Mouse (Mus musculus): Measurements from ENCODE around the gene Ccp110. TPM values are rescaled to one million over a fixed set of nuclear protein-coding genes. Genes with fewer than 3 reads are reported as not detected.

Gene Ccp110
- polyA plus RNA-seq, 2 experiments, result 4.2 to 13.8 TPM

DNA sequence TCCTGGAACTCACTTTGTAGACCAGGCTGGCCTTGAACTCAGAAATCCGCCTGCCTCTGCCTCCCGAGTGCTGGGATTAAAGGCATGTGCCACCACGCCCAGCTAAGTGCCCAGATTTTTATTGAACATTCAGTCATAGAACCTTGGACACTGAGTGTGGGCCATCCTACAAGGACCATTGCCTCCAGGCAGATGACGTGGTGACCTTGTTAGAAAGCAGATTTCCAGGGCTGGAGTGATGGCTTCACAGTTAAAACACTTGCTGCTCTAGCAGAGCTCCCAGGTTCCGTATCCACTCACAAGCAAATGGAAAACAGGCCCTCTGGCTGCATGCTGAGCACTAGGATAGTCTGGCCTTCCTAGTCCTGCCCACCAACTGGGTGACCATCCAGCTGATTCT, 32.4 kb downstream of the Ccp110 start:
- TF ChIP-seq CTCF (IDR thresholded peaks at IDR 0.05; ENCODE audit: low read depth) (no peak), EP300 (IDR thresholded peaks at IDR 0.05; ENCODE audit: low read depth) (no peak)
- ATAC-seq (ENCODE audit: insufficient read depth) (no peak), DNase-seq (ENCODE audit: low read depth in 3 of 3, low spot score in 3 of 3) (no peak)
- Histone ChIP-seq H3K4me1 (replicated peaks; ENCODE audit: control insufficient read depth in 2 of 2, insufficient read depth in 2 of 2, low read length in 1 of 2) (peaks cover 10 to 15% of the 10 kb centered on the region in 2 experiments), H3K9ac (replicated peaks) (no peak overlapping the region), H3K27me3 (ENCODE audit: control insufficient read depth, insufficient read depth, low read length) (no peaks in the 10 kb centered on the region), H3K4me3 (ENCODE audit: insufficient read depth in 1 of 2, low read depth in 2 of 2, low read length in 2 of 2) (no peak overlapping the region), H3K27ac (no peak overlapping the region), H3K4me2 (ENCODE audit: low read depth) (no peak overlapping the region), H3K9me3 (ENCODE audit: control insufficient read depth, low read length) (no peaks in the 10 kb centered on the region), H3K36me3 (replicated peaks; ENCODE audit: control insufficient read depth, insufficient read depth, low read depth) (peaks cover 6% of the 10 kb centered on the region)
- 70% methylated on average over 5 of the region's 5 CpGs for WGBS (ENCODE audit: insufficient replicate concordance)

DNA sequence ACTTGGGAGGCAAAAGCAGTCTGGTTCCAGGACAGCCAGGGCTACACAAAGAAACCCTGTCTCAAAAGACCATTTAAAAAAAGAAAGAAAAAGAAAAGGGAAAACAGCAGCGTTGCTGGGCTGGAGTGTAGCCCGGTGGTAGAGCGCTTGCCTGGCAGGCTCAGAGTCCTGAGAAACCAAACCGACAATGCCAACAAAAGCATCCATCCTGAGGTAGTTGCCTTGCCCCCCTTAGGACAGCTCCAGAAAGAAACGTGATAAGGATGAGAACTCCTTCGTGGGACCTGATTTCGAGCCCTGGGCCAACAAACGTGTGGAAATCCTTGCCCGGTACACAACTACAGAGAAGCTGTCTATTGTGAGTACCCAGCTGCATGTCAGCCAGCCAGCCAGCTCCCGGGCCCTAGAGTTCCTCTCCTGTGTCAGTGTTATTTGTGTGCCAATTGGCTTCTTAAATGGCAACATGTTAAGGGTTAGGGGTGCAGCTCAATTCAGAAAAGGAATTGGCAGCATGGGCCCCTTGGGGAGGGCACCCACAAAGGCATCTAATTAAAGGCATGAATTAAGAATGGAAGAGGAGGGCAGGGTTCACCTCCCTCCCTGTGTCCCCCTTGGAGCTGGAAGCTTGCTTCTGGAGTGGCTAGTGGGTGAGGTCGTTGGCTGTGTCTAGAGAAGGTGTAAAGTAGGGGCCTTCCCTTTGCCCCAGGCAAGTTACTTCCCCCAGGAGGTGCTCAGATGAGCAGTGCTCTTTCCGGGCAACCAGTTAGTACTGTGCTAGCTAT, 35.7 kb downstream of the Ccp110 start:
- H3K9ac ChIP-seq (replicated peaks), result no peak overlapping the region
- H3K9me3 ChIP-seq (ENCODE audit: control insufficient read depth, low read length), result no peaks in the 10 kb centered on the region
- no peak for TF ChIP-seq CTCF (IDR thresholded peaks at IDR 0.05; ENCODE audit: low read depth)
- no peak for TF ChIP-seq EP300 (IDR thresholded peaks at IDR 0.05; ENCODE audit: low read depth)
- no peak overlapping the region for H3K4me2 ChIP-seq (ENCODE audit: low read depth)
- no peak for ATAC-seq (ENCODE audit: insufficient read depth)
- H3K4me3 ChIP-seq (ENCODE audit: insufficient read depth in 1 of 2, low read depth in 2 of 2, low read length in 2 of 2), result no peak overlapping the region
- H3K4me1 ChIP-seq (replicated peaks; ENCODE audit: control insufficient read depth in 2 of 2, insufficient read depth in 2 of 2, low read length in 1 of 2), result peaks cover 13% of the 10 kb centered on the region in 2 experiments
- peaks cover 10% of the 10 kb centered on the region for H3K36me3 ChIP-seq (replicated peaks; ENCODE audit: control insufficient read depth, insufficient read depth, low read depth)
- H3K27ac ChIP-seq, result no peak overlapping the region
- H3K27me3 ChIP-seq (ENCODE audit: control insufficient read depth, insufficient read depth, low read length), result no peaks in the 10 kb centered on the region
- 79% methylated on average over 12 of the region's 12 CpGs for WGBS (ENCODE audit: insufficient replicate concordance)
- DNase-seq (ENCODE audit: low read depth in 3 of 3, low spot score in 3 of 3), result no peak

DNA sequence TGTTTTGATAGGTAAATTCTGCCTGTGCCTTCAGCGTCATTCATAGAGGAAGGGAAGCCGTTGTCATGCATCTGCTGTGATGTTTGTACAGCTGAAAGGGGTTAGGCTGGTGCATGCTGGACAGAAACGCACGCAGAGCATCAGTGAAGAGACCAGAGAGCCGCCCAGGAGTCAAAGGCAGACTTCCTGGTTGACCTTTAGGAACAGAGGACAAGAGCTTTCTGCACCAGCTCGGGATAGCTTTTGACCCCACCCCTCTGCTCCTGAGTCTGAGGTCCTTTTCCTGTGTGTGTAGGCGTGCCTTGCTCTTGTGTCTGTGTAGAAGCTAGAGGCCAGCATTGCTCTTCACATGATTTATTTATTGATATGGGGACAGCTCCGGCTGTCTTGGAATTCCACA, 37.4 kb downstream of the Ccp110 start:
- DNase-seq (ENCODE audit: low read depth in 3 of 3, low spot score in 3 of 3), result no peak
- Histone ChIP-seq H3K27me3 (ENCODE audit: control insufficient read depth, insufficient read depth, low read length) (no peaks in the 10 kb centered on the region), H3K9ac (replicated peaks) (no peak overlapping the region), H3K9me3 (ENCODE audit: control insufficient read depth, low read length) (no peaks in the 10 kb centered on the region), H3K4me2 (ENCODE audit: low read depth) (no peak overlapping the region), H3K4me3 (ENCODE audit: insufficient read depth in 1 of 2, low read depth in 2 of 2, low read length in 2 of 2) (no peak overlapping the region), H3K4me1 (replicated peaks; ENCODE audit: control insufficient read depth in 2 of 2, insufficient read depth in 2 of 2, low read length in 1 of 2) (peaks cover 13% of the 10 kb centered on the region in 2 experiments), H3K36me3 (replicated peaks; ENCODE audit: control insufficient read depth, insufficient read depth, low read depth) (peaks cover 14% of the 10 kb centered on the region), H3K27ac (no peak overlapping the region)
- TF ChIP-seq EP300 (IDR thresholded peaks at IDR 0.05; ENCODE audit: low read depth), result no peak
- ATAC-seq (ENCODE audit: insufficient read depth), result no peak
- 67% methylated on average over 8 of the region's 8 CpGs for WGBS (ENCODE audit: insufficient replicate concordance)

GRCm38 (mm10) chr7:118751625-118752024, 39.3 kb downstream of the Ccp110 start:
- Histone ChIP-seq H3K9ac (replicated peaks) (peak overlapping the region; percentile 25), H3K4me3 (ENCODE audit: insufficient read depth in 1 of 2, low read depth in 2 of 2, low read length in 2 of 2) (no peak overlapping the region), H3K36me3 (replicated peaks; ENCODE audit: control insufficient read depth, insufficient read depth, low read depth) (peaks cover 14% of the 10 kb centered on the region), H3K4me2 (ENCODE audit: low read depth) (peak overlapping the region; percentile 36), H3K27me3 (ENCODE audit: control insufficient read depth, insufficient read depth, low read length) (no peaks in the 10 kb centered on the region), H3K4me1 (replicated peaks; ENCODE audit: control insufficient read depth in 2 of 2, insufficient read depth in 2 of 2, low read length in 1 of 2) (peaks cover 21 to 26% of the 10 kb centered on the region in 2 experiments), H3K9me3 (ENCODE audit: control insufficient read depth, low read length) (no peaks in the 10 kb centered on the region), H3K27ac (peak overlapping the region; percentile 57)
- peak; percentile 77 for ATAC-seq (ENCODE audit: insufficient read depth)
- WGBS (ENCODE audit: insufficient replicate concordance), result 44% methylated on average over 7 of the region's 7 CpGs
- TF ChIP-seq EP300 (IDR thresholded peaks at IDR 0.05; ENCODE audit: low read depth), result no peak
- peak; percentile 51 for TF ChIP-seq CTCF (IDR thresholded peaks at IDR 0.05; ENCODE audit: low read depth)
- no peak for DNase-seq (ENCODE audit: low read depth in 3 of 3, low spot score in 3 of 3)

DNA sequence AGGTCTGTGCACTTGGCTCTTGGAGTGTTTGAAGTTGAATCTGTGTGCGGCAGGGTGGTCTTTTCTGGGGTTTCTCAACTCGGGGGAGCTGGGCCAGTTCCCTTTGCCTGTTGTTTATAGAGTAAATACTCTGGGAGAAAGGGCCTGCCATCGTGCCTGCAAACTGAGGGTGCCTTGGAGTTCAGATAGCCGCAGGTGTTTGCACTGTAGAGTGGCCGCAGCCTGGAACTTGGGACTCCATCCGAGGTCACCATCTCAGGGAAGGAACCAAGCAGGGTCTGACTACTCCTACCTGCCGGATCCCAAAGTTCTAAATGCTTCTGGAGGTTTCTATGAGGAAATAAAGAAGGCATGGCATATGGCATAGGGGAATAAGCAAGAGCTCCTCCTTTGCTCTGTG, 43.4 kb downstream of the Ccp110 start:
- Histone ChIP-seq H3K4me3 (ENCODE audit: insufficient read depth in 1 of 2, low read depth in 2 of 2, low read length in 2 of 2) (peak overlapping the region; percentile 21 to 25; a peak in 2 of 4 replicates), H3K27me3 (ENCODE audit: control insufficient read depth, insufficient read depth, low read length) (no peaks in the 10 kb centered on the region), H3K27ac (peak overlapping the region; percentile 94), H3K36me3 (replicated peaks; ENCODE audit: control insufficient read depth, insufficient read depth, low read depth) (peaks cover 11% of the 10 kb centered on the region; the same call in 1 of the 2 replicates), H3K4me2 (ENCODE audit: low read depth) (peak overlapping the region; percentile 63), H3K9ac (replicated peaks) (peak overlapping the region; percentile 65; the same call in 1 of the 2 replicates), H3K4me1 (replicated peaks; ENCODE audit: control insufficient read depth in 2 of 2, insufficient read depth in 2 of 2, low read length in 1 of 2) (peaks cover 37 to 46% of the 10 kb centered on the region in 2 experiments), H3K9me3 (ENCODE audit: control insufficient read depth, low read length) (no peaks in the 10 kb centered on the region)
- no peak for DNase-seq (ENCODE audit: low read depth in 3 of 3, low spot score in 3 of 3)
- WGBS (ENCODE audit: insufficient replicate concordance), result 78% methylated on average over 7 of the region's 7 CpGs
- ATAC-seq (ENCODE audit: insufficient read depth), result no peak
- TF ChIP-seq CTCF (IDR thresholded peaks at IDR 0.05; ENCODE audit: low read depth) (no peak), EP300 (IDR thresholded peaks at IDR 0.05; ENCODE audit: low read depth) (no peak)
